Mouse (Mus musculus): Measurements from ENCODE around the gene Atp6v1g2.

DNA sequence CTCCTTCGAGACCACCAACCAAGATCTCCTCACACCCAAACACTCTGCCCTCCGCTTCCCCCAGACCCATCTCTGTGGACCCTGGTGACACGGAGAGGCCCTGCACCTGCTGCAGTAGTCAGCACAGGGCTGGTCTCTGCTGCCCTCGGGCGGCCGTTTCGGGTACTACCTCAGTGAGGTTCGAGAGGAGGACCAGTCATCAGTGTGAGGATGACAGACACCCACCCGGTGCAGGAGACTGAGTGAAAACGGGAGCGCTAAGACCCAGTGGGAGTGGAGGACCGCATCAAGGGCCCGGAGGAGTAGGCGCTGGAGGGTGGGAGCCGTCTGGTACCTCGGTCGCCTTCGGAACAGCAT is 2.9 kb downstream of the Atp6v1g2 start:
- peak; percentile 92 for TF ChIP-seq CTCF (IDR thresholded peaks at IDR 0.05; ENCODE audit: low read depth, low read length)
- no peak for TF ChIP-seq GATA1 (IDR thresholded peaks at IDR 0.05; ENCODE audit: borderline replicate concordance, low read length)
- TF ChIP-seq POLR2AphosphoS5 (IDR thresholded peaks at IDR 0.05; ENCODE audit: insufficient replicate concordance, low read depth, low read length) = no peak
- TF ChIP-seq GATA2 (IDR thresholded peaks at IDR 0.05; ENCODE audit: borderline replicate concordance, low read depth, low read length) = no peak
- no peak for TF ChIP-seq TAL1 (conservative IDR thresholded peaks at IDR 0.05; ENCODE audit: low read depth, low read length)

Measured in G1E (cell line).